Mouse (Mus musculus): Measurements from ENCODE around the gene Eepd1. TPM values are rescaled to one million over a fixed set of nuclear protein-coding genes. Genes with fewer than 3 reads are reported as not detected.

The Eepd1 gene
- total and polyA plus RNA-seq, 2 experiments from 2014 or later, result 16.3 to 16.8 TPM

GRCm38 (mm10) chr9:25488581-25488980 lies 7.2 kb downstream of the Eepd1 start:
- Histone ChIP-seq H3K27me3 (ENCODE audit: insufficient read depth, low read length) (no peaks in the 10 kb centered on the region), H3K4me2 (ENCODE audit: low read depth) (no peak overlapping the region), H3K36me3 (ENCODE audit: insufficient read depth) (no peaks in the 10 kb centered on the region), H3K9me3 (ENCODE audit: low read length) (no peaks in the 10 kb centered on the region), H3K9ac (no peak overlapping the region), H3K27ac (ENCODE audit: low read depth, low read length) (no peak overlapping the region), H3K4me3 (ENCODE audit: low read depth, low read length) (no peak overlapping the region), H3K4me1 (ENCODE audit: insufficient read depth) (0 out of 2 replicates have a peak, but pooled peaks cover 6% of the 10 kb centered on the region)
- DNase-seq (no peak), ATAC-seq (no peak)
- no peak for TF ChIP-seq CTCF (IDR thresholded peaks at IDR 0.05; ENCODE audit: low read depth)
- WGBS, result 94% methylated on average over 9 of the region's 9 CpGs

- H3K27ac ChIP-seq (ENCODE audit: low read depth, low read length), result no peak overlapping the region
- no peaks in the 10 kb centered on the region for H3K36me3 ChIP-seq (ENCODE audit: insufficient read depth)
- H3K4me1 ChIP-seq (ENCODE audit: insufficient read depth), result 0 out of 2 replicates have a peak, but pooled peaks cover 6% of the 10 kb centered on the region
- no peak overlapping the region for H3K4me2 ChIP-seq (ENCODE audit: low read depth)
- DNase-seq (no peak), ATAC-seq (no peak)
- H3K9ac ChIP-seq, result no peak overlapping the region
- H3K9me3 ChIP-seq (ENCODE audit: low read length), result no peaks in the 10 kb centered on the region
- 78% methylated on average over 7 of the region's 7 CpGs for WGBS
- H3K4me3 ChIP-seq (ENCODE audit: low read depth, low read length), result no peak overlapping the region
- no peak for TF ChIP-seq CTCF (IDR thresholded peaks at IDR 0.05; ENCODE audit: low read depth)
- H3K27me3 ChIP-seq (ENCODE audit: insufficient read depth, low read length), result no peaks in the 10 kb centered on the region
Measured at GRCm38 (mm10) chr9:25489221-25489960, 8.0 kb downstream of the Eepd1 start.

GRCm38 (mm10) chr9:25490278-25491145 lies 9.2 kb downstream of the Eepd1 start:
- Histone ChIP-seq H3K27ac (ENCODE audit: low read depth, low read length) (no peak overlapping the region), H3K9me3 (ENCODE audit: low read length) (no peaks in the 10 kb centered on the region), H3K9ac (no peak overlapping the region), H3K4me2 (ENCODE audit: low read depth) (no peak overlapping the region), H3K4me3 (ENCODE audit: low read depth, low read length) (no peak overlapping the region), H3K4me1 (ENCODE audit: insufficient read depth) (0 out of 2 replicates have a peak, but pooled peaks cover 6% of the 10 kb centered on the region), H3K36me3 (ENCODE audit: insufficient read depth) (no peaks in the 10 kb centered on the region), H3K27me3 (ENCODE audit: insufficient read depth, low read length) (no peaks in the 10 kb centered on the region)
- TF ChIP-seq CTCF (IDR thresholded peaks at IDR 0.05; ENCODE audit: low read depth), result no peak
- no peak for DNase-seq
- 61% methylated on average over 13 of the region's 13 CpGs for WGBS
- no peak for ATAC-seq

GRCm38 (mm10) chr9:25493918-25494317 lies 12.6 kb downstream of the Eepd1 start:
- Histone ChIP-seq H3K27ac (ENCODE audit: low read depth, low read length) (no peak overlapping the region), H3K27me3 (ENCODE audit: insufficient read depth, low read length) (no peaks in the 10 kb centered on the region), H3K4me1 (ENCODE audit: insufficient read depth) (no peaks in the 10 kb centered on the region), H3K4me2 (ENCODE audit: low read depth) (no peak overlapping the region), H3K4me3 (ENCODE audit: low read depth, low read length) (no peak overlapping the region), H3K36me3 (ENCODE audit: insufficient read depth) (no peaks in the 10 kb centered on the region), H3K9ac (no peak overlapping the region), H3K9me3 (ENCODE audit: low read length) (no peaks in the 10 kb centered on the region)
- ATAC-seq (no peak), DNase-seq (no peak)
- TF ChIP-seq CTCF (IDR thresholded peaks at IDR 0.05; ENCODE audit: low read depth), result no peak
- WGBS, result 76% methylated on average over 5 of the region's 5 CpGs

- Histone ChIP-seq H3K27ac (ENCODE audit: low read depth, low read length) (no peak overlapping the region), H3K4me2 (ENCODE audit: low read depth) (no peak overlapping the region), H3K4me3 (ENCODE audit: low read depth, low read length) (no peak overlapping the region), H3K4me1 (ENCODE audit: insufficient read depth) (no peaks in the 10 kb centered on the region), H3K9ac (no peak overlapping the region), H3K27me3 (ENCODE audit: insufficient read depth, low read length) (no peaks in the 10 kb centered on the region), H3K36me3 (ENCODE audit: insufficient read depth) (no peaks in the 10 kb centered on the region), H3K9me3 (ENCODE audit: low read length) (no peaks in the 10 kb centered on the region)
- DNase-seq (no peak), ATAC-seq (no peak)
- TF ChIP-seq CTCF (IDR thresholded peaks at IDR 0.05; ENCODE audit: low read depth), result no peak
- WGBS, result 95% methylated on average over 10 of the region's 10 CpGs
Measured at GRCm38 (mm10) chr9:25495601-25496000, 14.3 kb downstream of the Eepd1 start.

GRCm38 (mm10) chr9:25496196-25496595 lies 14.8 kb downstream of the Eepd1 start:
- no peak for TF ChIP-seq CTCF (IDR thresholded peaks at IDR 0.05; ENCODE audit: low read depth)
- no peaks in the 10 kb centered on the region for H3K9me3 ChIP-seq (ENCODE audit: low read length)
- H3K9ac ChIP-seq, result no peak overlapping the region
- no peak for DNase-seq
- H3K27me3 ChIP-seq (ENCODE audit: insufficient read depth, low read length), result no peaks in the 10 kb centered on the region
- no peak for ATAC-seq
- no peak overlapping the region for H3K4me2 ChIP-seq (ENCODE audit: low read depth)
- H3K4me3 ChIP-seq (ENCODE audit: low read depth, low read length), result no peak overlapping the region
- H3K27ac ChIP-seq (ENCODE audit: low read depth, low read length), result no peak overlapping the region
- no peaks in the 10 kb centered on the region for H3K36me3 ChIP-seq (ENCODE audit: insufficient read depth)
- 90% methylated on average over 4 of the region's 4 CpGs for WGBS
- no peaks in the 10 kb centered on the region for H3K4me1 ChIP-seq (ENCODE audit: insufficient read depth)

GRCm38 (mm10) chr9:25496703-25497102 lies 15.4 kb downstream of the Eepd1 start:
- WGBS, result 87% methylated on average over 2 of the region's 2 CpGs
- Histone ChIP-seq H3K27ac (ENCODE audit: low read depth, low read length) (no peak overlapping the region), H3K4me3 (ENCODE audit: low read depth, low read length) (no peak overlapping the region), H3K4me1 (ENCODE audit: insufficient read depth) (no peaks in the 10 kb centered on the region), H3K4me2 (ENCODE audit: low read depth) (no peak overlapping the region), H3K27me3 (ENCODE audit: insufficient read depth, low read length) (no peaks in the 10 kb centered on the region), H3K36me3 (ENCODE audit: insufficient read depth) (no peaks in the 10 kb centered on the region), H3K9me3 (ENCODE audit: low read length) (no peaks in the 10 kb centered on the region), H3K9ac (no peak overlapping the region)
- DNase-seq (no peak), ATAC-seq (no peak)
- TF ChIP-seq CTCF (IDR thresholded peaks at IDR 0.05; ENCODE audit: low read depth), result no peak
